Mouse (Mus musculus) gastrocnemius, postnatal 25 days (tissue): ENCODE results near the gene Rnf166. TPM values are rescaled to one million over a fixed set of nuclear protein-coding genes. Genes with fewer than 3 reads are reported as not detected.

Source experiments
- DNase-seq: peaks from one replicate; pipeline ENCODE4 v3.0.0; 2022
- total RNA-seq, 2 experiments: library from RNA; stranded (reverse); gene quantifications; 1 replicate in 1 of 2; 2 replicates in 1 of 2; pipeline ENCODE4 v1.2.3; 2021

The Rnf166 gene
- total RNA-seq, 2 experiments from 2014 or later = 24.7 to 30.7 TPM

- no peak for DNase-seq
Measured at GRCm38 (mm10) chr8:122439336-122439735, 36.5 kb downstream of the Rnf166 start.

GRCm38 (mm10) chr8:122437708-122438331 is 38.0 kb downstream of the Rnf166 start:
- no peak for DNase-seq

- no peak for DNase-seq
Measured at GRCm38 (mm10) chr8:122436586-122437125, 39.2 kb downstream of the Rnf166 start.

GRCm38 (mm10) chr8:122436146-122436545 is 39.7 kb downstream of the Rnf166 start:
- DNase-seq = no peak

GRCm38 (mm10) chr8:122435375-122435774 is 40.5 kb downstream of the Rnf166 start:
- DNase-seq = no peak

GRCm38 (mm10) chr8:122433269-122433905 is 42.5 kb downstream of the Rnf166 start:
- DNase-seq = no peak

GRCm38 (mm10) chr8:122432443-122433268 is 43.2 kb downstream of the Rnf166 start, which contains the start of gene Cyba:
TSS of gene Cyba (minus strand) at chr8:122432930.
- DNase-seq = peak; percentile 79

GRCm38 (mm10) chr8:122431694-122432442 is 44.0 kb downstream of the Rnf166 start:
- DNase-seq = no peak

- DNase-seq = no peak
Measured at GRCm38 (mm10) chr8:122430646-122431045, 45.2 kb downstream of the Rnf166 start.

- no peak for DNase-seq
Measured at GRCm38 (mm10) chr8:122430058-122430636, 45.7 kb downstream of the Rnf166 start.

GRCm38 (mm10) chr8:122428163-122428562 is 47.7 kb downstream of the Rnf166 start:
- no peak for DNase-seq

- no peak for DNase-seq
Measured at GRCm38 (mm10) chr8:122427607-122428006, 48.3 kb downstream of the Rnf166 start.

- DNase-seq = no peak
Measured at GRCm38 (mm10) chr8:122426145-122426544, 49.7 kb downstream of the Rnf166 start.

GRCm38 (mm10) chr8:122423659-122424058 is 52.2 kb downstream of the Rnf166 start:
- peak; percentile 28 for DNase-seq

- DNase-seq = no peak
Measured at GRCm38 (mm10) chr8:122423217-122423616, 52.6 kb downstream of the Rnf166 start.

- no peak for DNase-seq
Measured at GRCm38 (mm10) chr8:122421376-122422070, 54.3 kb downstream of the Rnf166 start, which contains the start of gene Il17c. TSS of gene Il17c (plus strand) at chr8:122422020.

GRCm38 (mm10) chr8:122419881-122420555 is 55.8 kb downstream of the Rnf166 start:
- no peak for DNase-seq
